15 mouse cellular contexts compared by ENCODE assay signal in the genomic region with DNA sequence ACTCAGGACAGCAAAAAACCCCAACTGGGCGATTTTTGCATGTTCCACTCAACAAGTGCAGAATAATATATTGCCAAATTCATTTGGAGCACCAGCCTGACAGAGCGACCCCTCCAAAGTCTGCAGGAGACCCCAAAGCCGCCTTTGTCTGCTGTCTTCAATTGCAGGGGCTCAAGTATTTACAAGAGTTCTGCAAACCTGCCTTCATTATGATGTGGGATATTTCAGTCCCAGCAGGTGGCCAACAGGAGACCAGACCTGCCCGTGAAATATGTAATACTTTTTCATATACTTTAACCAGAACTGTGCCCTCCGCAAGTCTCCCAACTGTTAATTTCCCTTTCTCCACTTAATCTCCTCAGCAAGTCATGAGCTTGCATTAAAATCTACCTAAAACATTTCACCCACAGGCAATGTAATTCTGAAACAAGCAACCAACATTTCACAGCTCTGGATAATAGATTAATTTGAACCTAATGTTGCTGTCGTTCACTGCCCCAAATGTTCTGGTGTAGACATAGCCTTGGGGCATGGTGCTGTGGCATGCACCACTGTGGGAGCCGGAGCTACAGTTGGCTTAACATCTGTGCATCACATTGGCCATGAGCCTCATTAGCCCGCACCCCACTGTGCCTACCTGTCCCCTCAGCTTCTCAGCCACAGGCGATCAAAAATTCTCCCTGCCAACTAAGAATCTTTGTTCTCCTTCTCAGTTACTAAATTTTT.
DNase-seq lines count a peak whose midpoint lies in the region; ATAC-seq and TF ChIP-seq lines count a peak whose summit lies in the region.
"Had no signal": no experiment of that assay in that cellular context is flagged by ENCODE, and none has a peak within 500 bp of the region (broad histone marks: within the 10 kb centered on the region; RNA-seq: fewer than 3 reads in every experiment).

No protein-coding gene starts in this region.

- H3K4me1 ChIP-seq in lung, embryonic 16.5 days (replicated peaks; ENCODE audit: control insufficient read depth, insufficient read depth, low read length), result peaks cover 36% of the 10 kb centered on the region
- peaks cover 5% of the 10 kb centered on the region for H3K4me1 ChIP-seq in lung, adult 2 months (ENCODE audit: control insufficient read depth, insufficient read depth, low read length)
- peaks cover 27% of the 10 kb centered on the region for H3K4me1 ChIP-seq in kidney, embryonic 14.5 days (ENCODE audit: control insufficient read depth, insufficient read depth, low read length)
- H3K4me1 ChIP-seq in limb, embryonic 12.5 days (replicated peaks), result peaks cover 57% of the 10 kb centered on the region
- no peaks in the 10 kb centered on the region for H3K4me1 ChIP-seq in liver, embryonic 11.5 days (replicated peaks; ENCODE audit: control insufficient read depth, insufficient read depth, low read length)
- H3K4me1 ChIP-seq: embryonic facial prominence, embryonic 15.5 days; midbrain, embryonic 13.5 days; neural tube, embryonic 12.5 days had no signal

- H3K9me3 ChIP-seq in lung, embryonic 16.5 days (ENCODE audit: control insufficient read depth, low read length), result no peaks in the 10 kb centered on the region
- H3K9me3 ChIP-seq in kidney, embryonic 14.5 days (ENCODE audit: control insufficient read depth, low read length), result no peaks in the 10 kb centered on the region
- H3K9me3 ChIP-seq in limb, embryonic 12.5 days, result no peaks in the 10 kb centered on the region
- H3K9me3 ChIP-seq in liver, embryonic 11.5 days (ENCODE audit: control insufficient read depth, low read length), result no peaks in the 10 kb centered on the region
- H3K9me3 ChIP-seq: embryonic facial prominence, embryonic 15.5 days; hindbrain, embryonic 10.5 days; midbrain, embryonic 13.5 days; neural tube, embryonic 12.5 days had no signal

- no peak for TF ChIP-seq POLR2A in lung, adult 2 months (IDR thresholded peaks at IDR 0.05; ENCODE audit: borderline replicate concordance, extremely low read depth, low read depth, low read length)

- no peak overlapping the region for H3K4me3 ChIP-seq in lung, embryonic 16.5 days (ENCODE audit: low read length)
- H3K4me3 ChIP-seq in lung, adult 2 months (replicated peaks; ENCODE audit: extremely low read depth, low read depth, low read length), result no peak overlapping the region
- H3K4me3 ChIP-seq in kidney, embryonic 14.5 days (ENCODE audit: low read length), result no peak overlapping the region
- no peak overlapping the region for H3K4me3 ChIP-seq in limb, embryonic 12.5 days (replicated peaks)
- H3K4me3 ChIP-seq in liver, embryonic 11.5 days (ENCODE audit: low read depth, low read length), result no peak overlapping the region
- H3K4me3 ChIP-seq: embryonic facial prominence, embryonic 15.5 days; hindbrain, embryonic 10.5 days; left cerebral cortex, adult 2 months; midbrain, embryonic 13.5 days; neural tube, embryonic 12.5 days had no signal

- H3K9ac ChIP-seq in lung, embryonic 16.5 days (ENCODE audit: low read length), result no peak overlapping the region; the same call in 1 of the 2 replicates
- H3K9ac ChIP-seq in kidney, embryonic 14.5 days (ENCODE audit: low read depth, low read length), result no peak overlapping the region
- H3K9ac ChIP-seq in limb, embryonic 12.5 days (replicated peaks), result no peak overlapping the region
- H3K9ac ChIP-seq in liver, embryonic 11.5 days (ENCODE audit: low read depth, low read length), result no peak overlapping the region
- H3K9ac ChIP-seq: embryonic facial prominence, embryonic 15.5 days; midbrain, embryonic 13.5 days; neural tube, embryonic 12.5 days had no signal

- TF ChIP-seq CTCF in lung, adult 2 months (IDR thresholded peaks at IDR 0.05; ENCODE audit: insufficient read depth, low read length), result no peak

- DNase-seq in lung, adult 2 months, result no peak
- DNase-seq in forelimb bud, embryonic 11.5 days (ENCODE audit: low read depth, low spot score), result peak; percentile 94
- no peak for DNase-seq in liver, embryonic 11.5 days (ENCODE audit: low spot score)
- no peak for DNase-seq in frontal cortex, adult 2 months (ENCODE audit: extremely low spot score in 1 of 2, low spot score in 1 of 2)
- DNase-seq: cerebellum, adult 8-10 months; heart, adult 18-20 months had no signal

- H3K27ac ChIP-seq in lung, embryonic 16.5 days (ENCODE audit: low read length), result peak overlapping the region; percentile 65
- H3K27ac ChIP-seq in kidney, embryonic 14.5 days (ENCODE audit: low read depth, low read length), result peak overlapping the region; percentile 69
- H3K27ac ChIP-seq in limb, embryonic 12.5 days, result peak overlapping the region; percentile 94
- H3K27ac ChIP-seq in liver, embryonic 11.5 days (ENCODE audit: low read depth, low read length), result no peak overlapping the region
- H3K27ac ChIP-seq: embryonic facial prominence, embryonic 15.5 days; hindbrain, embryonic 10.5 days; left cerebral cortex, adult 2 months; midbrain, embryonic 13.5 days; neural tube, embryonic 12.5 days had no signal

- no peak overlapping the region; the same call in 1 of the 2 replicates for H3K4me2 ChIP-seq in lung, embryonic 16.5 days (ENCODE audit: low read depth, low read length)
- no peak overlapping the region for H3K4me2 ChIP-seq in kidney, embryonic 14.5 days (replicated peaks; ENCODE audit: low read depth, low read length)
- H3K4me2 ChIP-seq in limb, embryonic 12.5 days, result peak overlapping the region; percentile 31; the same call in 1 of the 2 replicates
- no peak overlapping the region for H3K4me2 ChIP-seq in liver, embryonic 11.5 days
- H3K4me2 ChIP-seq: embryonic facial prominence, embryonic 15.5 days; midbrain, embryonic 13.5 days; neural tube, embryonic 12.5 days had no signal

- 76% methylated on average over 9 of the region's 9 CpGs for WGBS in lung, embryonic 16.5 days
- 81% methylated on average over 9 of the region's 9 CpGs for WGBS in lung, adult 2 months
- 68% methylated on average over 9 of the region's 9 CpGs for WGBS in kidney, embryonic 14.5 days
- 17% methylated on average over 9 of the region's 9 CpGs for WGBS in limb, embryonic 12.5 days
- 77% methylated on average over 9 of the region's 9 CpGs for WGBS in liver, embryonic 11.5 days

- H3K36me3 ChIP-seq in lung, embryonic 16.5 days (ENCODE audit: control insufficient read depth, insufficient read depth, low read length), result no peaks in the 10 kb centered on the region
- no peaks in the 10 kb centered on the region for H3K36me3 ChIP-seq in kidney, embryonic 14.5 days (ENCODE audit: control insufficient read depth, insufficient read depth, low read length)
- no peaks in the 10 kb centered on the region for H3K36me3 ChIP-seq in limb, embryonic 12.5 days
- H3K36me3 ChIP-seq in liver, embryonic 11.5 days (ENCODE audit: control insufficient read depth, insufficient read depth, low read length), result no peaks in the 10 kb centered on the region
- H3K36me3 ChIP-seq: embryonic facial prominence, embryonic 15.5 days; hindbrain, embryonic 10.5 days; midbrain, embryonic 13.5 days; neural tube, embryonic 12.5 days had no signal

- no peaks in the 10 kb centered on the region for H3K27me3 ChIP-seq in lung, embryonic 16.5 days (ENCODE audit: control insufficient read depth, insufficient read depth, low read depth, low read length)
- no peaks in the 10 kb centered on the region for H3K27me3 ChIP-seq in kidney, embryonic 14.5 days (ENCODE audit: control insufficient read depth, insufficient read depth, low read length)
- no peaks in the 10 kb centered on the region for H3K27me3 ChIP-seq in limb, embryonic 12.5 days
- H3K27me3 ChIP-seq in liver, embryonic 11.5 days (replicated peaks; ENCODE audit: control insufficient read depth, insufficient read depth, low read length), result no peaks in the 10 kb centered on the region
- H3K27me3 ChIP-seq: CH12.LX; midbrain, embryonic 13.5 days; neural tube, embryonic 12.5 days had no signal

- ATAC-seq in lung, embryonic 16.5 days (ENCODE audit: low read depth), result no peak
- ATAC-seq in kidney, embryonic 14.5 days (ENCODE audit: low FRiP score, low TSS enrichment), result peak; percentile 40; the same call in 1 of the 2 replicates
- peak; percentile 85 for ATAC-seq in limb, embryonic 12.5 days (ENCODE audit: insufficient number of reproducible peaks, insufficient read depth, low FRiP score, low TSS enrichment, low read depth)
- ATAC-seq in liver, embryonic 11.5 days (replicated peaks; ENCODE audit: low FRiP score), result no peak
- ATAC-seq: midbrain, embryonic 13.5 days had no signal

Comparison
In these comparisons a context has a peak if more than half of its experiments do, and no peak if none do; other contexts are left out.
1. ATAC-seq: peak in kidney, embryonic 14.5 days (single experiment) and limb, embryonic 12.5 days (single experiment); none in lung, embryonic 16.5 days (single experiment) and liver, embryonic 11.5 days (single experiment).